Mouse (Mus musculus) brain, embryonic 14.5 days (tissue): ENCODE measurements around the gene Dcp1a.

Experiments used
- CTCF ChIP-seq: fragments of 200-500 bp; IDR thresholded peaks from 2 replicates; pipeline ENCODE4 v1.5.1; 2012; ENCODE audit warnings: inconsistent platforms, mild to moderate bottlenecking, moderate library complexity, borderline replicate concordance; ENCODE audit not compliant: insufficient read depth, insufficient read length; ENCODE audit errors: extremely low read depth
- POLR2A ChIP-seq: fragments of 200-500 bp; IDR thresholded peaks from 2 replicates; pipeline ENCODE4 v1.6.1; 2012; ENCODE audit warnings: mild to moderate bottlenecking, inconsistent platforms, borderline replicate concordance; ENCODE audit not compliant: poor library complexity, insufficient read depth, insufficient read length, severe bottlenecking; ENCODE audit errors: extremely low read depth

DNA sequence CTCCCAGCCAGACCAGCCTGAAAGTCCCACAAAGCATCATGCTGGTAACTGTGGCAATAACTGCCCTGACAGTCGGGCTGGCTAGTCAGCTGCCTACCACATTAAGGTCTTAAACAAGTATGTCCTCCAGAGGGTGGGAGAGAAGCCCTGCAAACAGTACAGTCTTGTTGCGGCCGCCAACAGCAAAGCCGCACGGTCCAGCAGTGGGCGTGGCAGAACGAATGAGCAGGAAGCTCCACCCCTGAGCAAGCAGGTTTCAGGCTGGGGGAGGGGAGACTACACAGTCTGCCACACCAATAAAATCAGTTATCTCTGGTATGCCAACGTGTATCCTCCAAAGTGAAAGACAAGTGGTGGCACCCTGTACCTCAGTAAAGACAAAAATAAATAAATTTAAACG, 49.7 kb upstream of the Dcp1a start:
- TF ChIP-seq CTCF: no peak
- TF ChIP-seq POLR2A: no peak
